Mouse (Mus musculus) right cerebral cortex, postnatal 4 days (tissue): Measurements from ENCODE around the gene Ccdc88b.
"Not testable (repeated sequence)": the region's sequence is repeated elsewhere in the genome, so short reads cannot be mapped to it uniquely, and the experiment has no call there.

Experiments
- DNase-seq: peaks from one replicate; pipeline ENCODE4 v3.0.0-alpha.2; 2022

Gene Ccdc88b

DNA sequence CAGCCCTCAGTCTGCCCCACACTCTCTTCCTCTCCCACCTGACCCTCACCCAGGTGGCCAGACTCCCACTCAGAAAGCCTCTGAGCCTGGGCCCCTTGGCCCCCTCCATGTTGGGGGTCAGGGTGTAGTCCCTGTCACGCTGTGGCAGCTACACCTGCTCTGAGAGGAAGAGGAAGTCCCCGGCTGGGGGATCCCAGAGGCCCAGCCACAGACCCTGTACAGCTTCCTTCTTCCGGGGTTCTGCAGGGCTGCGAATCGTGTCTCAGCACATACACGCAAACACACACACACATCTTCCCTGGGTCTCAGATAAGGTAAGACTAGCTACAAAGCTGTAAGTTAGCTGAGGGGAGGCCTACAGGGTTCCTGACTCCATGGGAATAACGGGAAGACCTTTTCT, at the start of gene Ccdc88b:
Gene Ccdc88b, minus strand, starts transcription at position 181 of the 400 bp plus-strand sequence.
- DNase-seq, result no peak

DNA sequence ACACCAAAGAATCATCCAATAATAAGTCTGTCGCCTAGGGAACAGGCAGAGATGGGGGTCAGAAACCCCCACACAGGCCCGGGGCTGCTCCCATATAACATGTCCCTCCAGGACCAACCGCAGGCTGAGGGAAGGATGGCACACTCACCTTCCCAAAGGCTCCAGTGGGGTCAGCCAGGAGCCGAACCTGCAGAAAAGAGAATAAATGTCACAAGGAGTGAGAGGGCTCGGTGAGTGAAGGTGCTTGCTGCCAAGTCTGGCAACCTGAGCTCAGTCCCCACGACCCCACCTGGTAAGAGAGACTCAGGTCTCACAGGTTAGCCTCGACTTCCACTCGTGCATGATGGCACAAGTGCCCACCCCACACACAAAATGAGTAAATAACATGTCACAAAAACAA, 49.1 kb upstream of the Ccdc88b start:
- DNase-seq, result no peak

DNA sequence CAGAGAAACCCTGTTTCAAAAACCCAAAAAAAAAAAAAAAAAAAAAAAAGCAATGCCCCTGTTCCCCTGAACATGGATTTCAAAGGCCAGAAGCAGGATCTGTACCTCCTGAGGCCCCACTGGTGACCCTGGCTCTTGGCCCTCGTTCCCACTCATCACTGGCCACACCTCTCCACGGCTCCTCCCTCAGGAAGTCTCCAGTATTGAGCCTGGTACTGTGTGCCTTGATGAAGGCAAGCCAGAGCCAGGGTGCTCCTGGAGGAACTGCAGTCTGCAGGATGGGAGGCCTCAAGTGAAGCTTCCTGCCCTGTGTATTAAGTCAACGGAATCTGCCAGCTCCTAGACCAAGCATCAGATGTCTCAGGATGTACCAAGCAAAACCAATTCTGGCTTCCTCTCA, 48.2 kb upstream of the Ccdc88b start:
- no peak for DNase-seq

DNA sequence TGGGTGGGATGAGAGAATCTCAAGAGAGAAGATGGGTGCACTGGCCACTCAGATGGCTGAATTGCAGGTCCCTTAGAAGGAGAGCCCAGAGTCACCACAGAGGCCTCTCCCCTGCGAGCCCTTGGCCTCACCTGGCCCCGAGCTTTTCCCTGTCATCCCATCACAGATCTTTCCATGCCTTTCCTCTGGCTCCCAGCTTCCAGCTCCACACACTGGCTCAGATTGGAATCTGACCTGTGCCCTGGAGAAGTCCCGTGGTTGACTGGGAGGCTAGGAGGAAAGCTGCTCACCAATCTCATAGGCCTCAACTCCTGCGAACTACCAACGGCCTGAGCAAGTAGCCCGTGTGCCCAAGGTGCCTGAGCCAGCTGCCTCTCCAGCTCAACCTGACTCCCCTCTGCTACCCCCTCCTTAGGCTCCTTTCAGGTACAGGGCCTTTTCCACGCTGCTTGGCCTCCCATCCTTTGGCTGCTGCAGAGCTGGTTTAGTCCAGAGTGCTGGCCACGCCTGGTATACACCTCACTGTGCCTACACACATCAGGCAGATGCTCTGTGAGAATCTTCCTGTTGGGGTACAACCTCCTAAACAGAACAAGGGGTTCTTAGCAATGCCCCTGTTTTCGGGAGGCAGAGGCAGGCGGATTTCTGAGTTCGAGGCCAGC, 47.6 kb upstream of the Ccdc88b start:
- no peak for DNase-seq

DNA sequence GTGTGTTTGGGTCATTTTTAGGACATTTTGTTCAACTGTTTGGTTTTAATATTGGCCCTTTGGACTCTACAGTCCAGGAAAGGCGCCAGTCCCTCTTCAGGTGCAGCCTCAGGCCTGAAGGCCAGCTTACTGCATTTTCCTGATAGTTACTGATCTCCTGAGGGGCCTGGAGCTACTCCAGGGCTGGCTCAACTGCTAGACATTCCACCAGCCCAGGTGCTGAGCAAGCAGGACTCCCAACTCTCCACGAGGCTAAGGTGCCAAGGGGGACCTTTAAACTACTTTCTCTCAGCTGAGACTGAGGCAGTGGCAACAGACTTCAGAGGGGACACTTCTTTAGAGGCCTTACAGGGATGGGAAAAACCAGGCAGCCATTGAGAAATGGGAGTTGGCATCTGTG, 46.8 kb upstream of the Ccdc88b start:
- no peak for DNase-seq

DNA sequence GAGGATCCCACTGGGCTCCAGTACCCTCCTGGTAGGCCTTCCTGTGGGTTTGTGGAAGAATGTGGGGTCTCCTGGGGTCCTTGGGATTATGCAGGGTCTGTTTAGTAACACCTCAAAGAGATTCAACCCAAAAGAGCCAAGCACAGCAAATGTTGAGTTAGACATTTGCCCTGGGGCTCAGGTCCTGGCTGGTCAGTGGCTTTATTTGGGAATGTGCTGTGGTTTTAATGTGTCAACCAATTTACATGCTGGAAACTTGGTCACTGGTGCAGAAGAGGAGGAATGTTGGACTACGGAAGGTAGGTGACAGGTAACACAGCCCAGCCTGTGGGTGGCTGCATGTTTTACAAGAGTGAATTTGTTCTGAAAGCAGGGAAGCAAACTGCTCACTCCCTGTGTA, 45.0 kb upstream of the Ccdc88b start:
- no peak for DNase-seq

DNA sequence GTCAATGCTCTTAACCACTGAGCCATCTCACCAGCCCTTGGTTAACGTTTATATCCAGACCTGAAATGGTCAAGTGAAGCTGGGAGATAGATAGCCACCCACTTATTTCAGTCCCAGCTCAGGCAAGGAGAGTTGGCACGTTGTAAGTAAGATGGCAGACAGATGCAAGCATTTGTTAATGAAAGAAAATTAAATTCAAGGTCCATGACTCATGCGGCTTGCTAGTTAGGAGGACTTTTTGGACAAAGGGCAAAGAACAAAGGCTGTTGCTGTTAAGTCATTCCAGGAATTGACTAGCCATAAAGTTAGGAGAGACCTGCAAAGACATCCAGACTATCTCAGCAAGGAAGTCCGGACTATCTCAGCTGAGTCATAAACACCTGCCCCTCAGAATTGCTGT, 41.6 kb upstream of the Ccdc88b start:
- DNase-seq, result no peak

DNA sequence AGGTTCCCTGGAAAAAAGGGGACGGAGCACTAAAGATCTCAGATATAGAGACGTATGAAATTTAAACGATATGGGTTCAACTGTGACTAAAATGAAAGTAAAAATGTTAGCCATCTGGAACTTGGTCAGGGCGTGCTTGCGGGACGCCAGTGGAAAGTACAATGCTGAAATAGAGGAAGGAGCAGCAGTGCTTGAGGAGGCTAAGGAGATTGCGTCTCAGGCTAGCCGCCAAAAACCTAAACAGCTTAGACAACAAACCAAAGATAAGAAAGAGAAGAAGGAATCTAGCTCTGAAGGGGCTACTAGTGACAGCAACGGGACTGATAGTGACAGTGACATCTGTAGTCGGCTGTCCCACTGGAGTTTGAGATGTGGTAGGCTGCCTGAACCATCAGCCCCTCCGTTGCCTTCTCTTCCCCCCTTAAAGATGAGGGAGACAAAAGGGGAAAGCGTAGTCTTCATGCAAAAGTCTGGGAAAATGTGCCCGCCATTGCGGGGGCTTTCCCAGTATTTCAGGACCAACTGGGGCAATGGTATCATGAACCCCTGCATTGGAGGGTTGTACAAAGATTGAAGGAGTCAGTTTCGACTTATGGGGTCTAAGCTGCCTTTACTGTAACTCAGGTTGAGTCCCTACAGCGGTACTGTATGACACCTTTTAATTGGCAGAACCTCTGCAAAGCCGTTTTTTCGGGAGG, 37.7 kb upstream of the Ccdc88b start:
- DNase-seq, result not testable (repeated sequence)

DNA sequence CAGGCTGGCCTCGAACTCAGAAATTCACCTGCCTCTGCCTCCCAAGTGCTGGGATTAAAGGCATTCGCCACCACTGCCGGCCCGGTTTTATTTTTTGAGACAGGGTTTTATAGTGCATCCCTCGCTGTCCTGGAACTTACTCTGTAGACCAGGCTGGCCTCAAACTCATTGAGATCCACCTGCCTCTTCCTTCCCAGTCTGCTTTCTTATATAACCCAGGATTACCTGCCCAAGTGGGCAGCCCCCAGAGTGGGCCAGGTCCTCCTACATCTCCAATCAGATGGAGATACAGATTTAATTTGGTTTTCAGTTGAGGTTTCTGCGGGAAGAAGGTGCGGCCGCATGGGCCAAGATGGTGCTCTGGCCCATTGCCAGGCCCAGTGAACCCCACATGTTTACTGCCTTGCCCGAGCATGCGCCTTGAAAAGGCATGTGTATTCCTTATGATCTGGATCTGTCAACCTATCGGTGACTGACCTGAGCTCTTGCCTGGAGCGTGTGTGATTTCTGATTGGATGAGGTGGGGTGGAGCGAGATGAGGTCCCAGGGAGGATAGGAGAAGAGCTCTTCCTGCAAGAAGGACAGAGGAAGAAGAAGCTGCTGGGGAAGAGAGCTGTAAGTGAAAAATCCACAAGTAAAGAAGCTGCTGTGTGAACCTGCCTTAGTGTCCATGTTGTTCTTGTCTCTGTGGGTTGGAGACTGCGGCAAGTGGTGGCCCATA, 35.9 kb upstream of the Ccdc88b start:
- no peak for DNase-seq

DNA sequence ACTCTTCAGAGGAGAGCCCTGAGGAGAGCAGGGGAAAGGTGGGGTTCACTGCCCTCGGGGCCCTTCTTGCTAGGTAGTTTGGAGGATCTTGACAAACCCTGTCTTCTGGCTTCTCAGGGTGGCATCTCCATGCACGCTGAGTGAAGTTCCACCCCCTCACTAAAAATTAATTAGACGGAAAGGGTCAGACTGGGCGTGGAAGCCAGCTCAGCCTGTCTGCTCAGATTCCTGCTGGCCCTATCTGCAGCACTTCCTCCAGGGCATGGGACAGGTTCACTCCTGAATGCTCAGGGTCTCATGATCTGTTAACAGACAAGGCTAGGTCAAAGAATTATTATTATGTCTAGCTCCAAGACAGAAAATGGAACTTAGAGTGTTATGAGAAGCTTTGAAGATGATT, 34.5 kb upstream of the Ccdc88b start:
- no peak for DNase-seq

DNA sequence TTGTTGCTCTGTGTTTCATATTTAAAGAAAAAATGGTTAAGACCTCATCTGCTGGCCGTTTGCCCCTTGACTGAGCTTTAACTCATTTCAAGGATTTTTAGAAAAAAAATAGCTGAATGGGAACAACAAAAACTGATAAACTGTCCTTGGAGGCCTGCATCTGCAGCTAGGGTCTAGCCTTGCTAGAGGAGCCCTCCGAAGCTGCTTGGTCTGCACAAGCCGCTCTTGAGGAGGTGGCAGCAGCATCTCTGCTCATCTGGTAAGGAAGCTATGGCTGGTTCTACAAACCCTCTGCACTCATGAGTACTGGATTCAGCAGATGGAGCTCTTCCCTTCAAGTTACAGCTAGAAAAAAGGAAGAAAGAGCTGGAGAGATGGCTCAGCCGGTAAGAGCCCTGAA, 20.0 kb upstream of the Ccdc88b start:
- DNase-seq, result no peak

DNA sequence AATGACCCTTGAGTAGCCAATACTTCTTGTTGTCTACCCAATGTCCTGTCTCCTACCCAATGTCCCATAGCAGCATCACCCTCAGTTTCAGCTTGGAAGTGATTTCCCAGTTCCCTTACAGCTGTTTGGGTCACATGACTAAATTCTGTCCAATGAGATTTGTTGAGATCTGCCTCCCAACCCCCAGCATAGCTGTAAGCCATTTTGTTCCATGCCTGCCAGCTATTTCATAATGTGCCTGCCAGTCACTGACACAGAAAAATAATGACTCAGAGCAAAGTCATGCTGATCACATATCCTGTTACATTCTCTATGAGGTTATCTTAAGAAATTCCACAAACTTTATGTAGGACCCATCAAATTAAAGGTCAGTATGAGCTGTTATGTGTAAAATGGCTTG, 18.8 kb upstream of the Ccdc88b start:
- no peak for DNase-seq

DNA sequence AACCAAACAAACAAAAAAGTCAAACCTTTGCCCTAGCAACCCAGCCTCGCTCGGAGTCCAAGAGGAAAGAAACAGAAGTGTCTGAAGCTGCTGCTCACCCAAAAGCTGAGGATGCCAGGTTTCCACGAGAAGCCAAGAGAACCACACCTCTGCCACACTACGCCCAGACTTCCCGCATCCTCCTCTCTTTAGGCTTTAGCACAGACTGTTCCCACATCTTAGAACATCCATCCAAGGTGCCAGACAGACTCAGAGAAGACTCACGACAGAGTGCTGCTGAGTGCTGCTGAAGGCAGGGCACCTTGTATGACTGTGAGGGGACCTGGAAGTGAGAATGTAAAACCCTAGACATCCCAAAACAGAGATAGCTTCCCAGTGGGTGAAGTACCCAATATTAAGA, 17.8 kb upstream of the Ccdc88b start:
- DNase-seq, result no peak

DNA sequence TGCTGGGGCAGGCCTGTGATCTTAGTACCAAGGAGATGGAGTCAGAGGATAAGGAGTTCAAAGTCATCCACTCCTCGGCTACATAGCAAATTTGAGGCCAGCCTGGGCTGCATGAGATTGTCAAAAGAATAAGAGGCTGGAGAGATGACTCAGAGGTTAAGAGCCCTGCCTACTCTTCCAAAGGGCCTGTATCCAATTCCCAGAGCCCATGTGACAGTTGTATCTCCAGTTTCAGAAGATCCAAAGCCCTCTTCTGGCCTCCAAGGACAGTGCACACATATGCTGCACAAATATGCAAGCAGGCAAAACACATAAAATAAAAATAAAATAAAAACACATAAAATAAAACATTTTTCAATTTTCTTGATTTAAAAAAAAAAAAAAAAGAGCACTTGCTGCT, 16.2 kb upstream of the Ccdc88b start:
- DNase-seq, result no peak

DNA sequence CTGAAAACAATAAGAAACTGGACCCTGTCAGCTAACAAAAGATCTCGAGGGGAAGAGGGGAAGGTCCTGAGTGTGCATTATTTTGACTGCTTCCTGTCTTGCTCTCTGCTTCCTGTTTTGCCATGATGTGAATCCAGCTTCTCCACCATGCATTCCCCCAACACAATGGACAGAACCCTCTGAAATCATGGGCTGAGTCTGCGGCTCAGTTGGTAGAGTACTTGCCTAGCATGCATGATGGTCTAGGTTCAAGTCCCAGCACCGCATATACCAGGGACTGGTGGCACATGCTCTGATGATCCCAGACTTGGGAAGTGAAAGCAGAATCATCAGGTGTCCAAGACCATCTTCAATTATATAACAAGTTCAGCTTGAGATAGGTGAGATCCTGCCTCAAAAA, 14.7 kb upstream of the Ccdc88b start:
- DNase-seq, result no peak

DNA sequence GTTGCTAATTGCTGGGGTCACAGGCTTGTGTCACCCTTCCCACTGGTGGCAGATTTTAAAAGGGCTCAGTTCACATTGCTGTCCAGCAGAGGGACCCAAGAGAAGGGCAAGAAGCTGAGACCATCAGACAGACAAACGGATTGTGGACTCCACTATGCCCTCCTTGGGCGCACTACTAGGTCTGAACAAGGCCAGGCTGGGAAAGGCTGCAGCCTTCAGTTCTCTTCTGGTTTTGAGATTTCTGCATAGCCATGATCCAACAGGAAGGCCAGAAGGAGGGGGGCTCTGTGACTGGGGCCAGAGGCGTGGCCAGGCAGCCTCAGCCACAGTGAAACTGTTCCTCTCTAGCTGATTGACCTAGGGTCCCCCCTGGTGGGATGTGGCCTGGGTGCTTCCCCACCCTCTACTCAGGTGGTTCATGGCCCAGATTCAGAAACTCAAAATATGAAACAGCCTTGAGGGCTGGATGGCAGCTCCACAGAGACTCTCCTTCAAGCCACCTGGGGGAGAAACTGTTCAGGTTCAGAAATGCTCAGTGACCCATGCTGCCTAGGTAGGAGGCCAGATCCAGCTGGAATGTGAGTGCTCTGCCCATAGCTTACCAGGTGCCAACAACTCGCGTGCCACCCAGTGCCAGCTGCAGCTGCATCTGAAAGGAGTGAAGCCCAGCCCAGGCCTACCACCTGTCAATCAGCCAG, 13.7 kb upstream of the Ccdc88b start:
- no peak for DNase-seq

DNA sequence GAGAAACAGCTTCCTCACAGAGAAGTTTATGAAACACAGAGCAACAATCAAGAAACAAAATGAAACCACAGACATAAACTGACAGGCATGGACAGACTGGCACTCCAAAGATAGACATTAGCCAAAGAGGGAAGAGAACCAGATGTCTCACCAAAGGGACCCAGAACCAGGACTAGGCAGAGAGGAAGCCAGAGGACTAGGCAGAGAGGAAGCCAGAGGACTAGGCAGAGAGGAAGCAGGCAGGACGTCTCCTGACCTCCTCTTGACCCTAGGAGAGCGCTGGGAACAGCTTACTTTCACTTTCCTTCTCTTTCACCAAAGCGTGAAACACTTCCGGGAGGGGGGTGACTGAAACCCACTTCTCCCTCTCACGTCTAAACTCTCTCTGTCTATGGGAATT, 11.3 kb upstream of the Ccdc88b start:
- DNase-seq, result no peak

DNA sequence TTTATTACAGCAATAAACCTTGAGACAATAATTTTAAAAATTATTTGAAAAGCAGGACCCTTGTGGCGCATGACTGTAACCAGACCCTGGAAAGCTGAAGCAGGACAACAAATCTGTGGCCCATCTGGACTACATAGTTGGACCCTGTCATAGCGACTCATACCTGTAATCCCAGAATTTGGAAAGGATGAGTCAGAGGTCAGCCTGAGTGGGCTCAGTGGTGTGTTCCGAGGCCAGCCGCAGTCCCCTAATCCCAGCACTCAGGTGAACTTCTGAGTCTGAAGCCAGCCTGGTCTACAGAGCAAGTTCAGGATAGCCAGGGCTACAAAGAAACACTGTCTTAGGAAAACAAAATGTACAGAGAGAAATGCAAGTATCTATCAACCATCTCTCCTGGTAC, 3.4 kb upstream of the Ccdc88b start:
- DNase-seq, result no peak

DNA sequence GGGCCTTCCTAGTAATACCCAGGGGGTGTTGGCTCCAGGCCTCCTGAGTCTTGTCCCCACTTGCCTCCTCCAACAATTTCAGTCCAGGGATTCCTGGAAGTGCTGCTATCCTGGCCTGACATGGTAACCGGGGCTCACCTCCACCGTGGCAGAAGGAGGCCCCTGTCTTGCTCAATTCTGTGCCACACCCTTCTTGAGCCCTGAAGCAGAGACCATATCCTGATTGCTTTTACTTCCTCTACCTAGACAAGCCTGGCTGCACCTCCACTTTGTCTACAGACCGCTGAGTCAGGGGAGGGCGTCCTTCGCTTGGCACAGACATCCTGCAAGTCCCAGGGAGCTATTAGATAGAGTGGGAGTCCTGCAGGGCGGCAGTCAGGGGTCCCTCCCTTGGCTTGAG, 2.7 kb upstream of the Ccdc88b start:
- DNase-seq, result no peak

DNA sequence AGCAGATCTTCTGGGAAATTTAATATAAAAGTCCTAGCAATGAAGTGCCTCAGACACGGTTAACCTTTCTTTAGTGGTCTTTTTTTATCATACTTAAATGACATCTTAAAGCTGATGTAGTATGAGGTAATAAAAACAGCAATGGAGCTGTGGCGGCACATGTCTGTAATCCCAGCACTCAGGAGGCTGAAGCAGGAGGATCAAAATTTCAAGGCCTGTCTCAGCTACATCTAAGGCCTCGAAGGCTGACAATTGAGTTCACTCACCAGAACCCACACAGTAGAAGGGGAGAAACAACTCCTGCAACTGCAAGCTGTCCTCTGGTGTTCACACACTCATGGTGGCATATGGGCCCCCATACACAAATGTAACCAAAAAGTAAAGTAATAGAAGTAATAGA, 2.0 kb upstream of the Ccdc88b start:
- no peak for DNase-seq

DNA sequence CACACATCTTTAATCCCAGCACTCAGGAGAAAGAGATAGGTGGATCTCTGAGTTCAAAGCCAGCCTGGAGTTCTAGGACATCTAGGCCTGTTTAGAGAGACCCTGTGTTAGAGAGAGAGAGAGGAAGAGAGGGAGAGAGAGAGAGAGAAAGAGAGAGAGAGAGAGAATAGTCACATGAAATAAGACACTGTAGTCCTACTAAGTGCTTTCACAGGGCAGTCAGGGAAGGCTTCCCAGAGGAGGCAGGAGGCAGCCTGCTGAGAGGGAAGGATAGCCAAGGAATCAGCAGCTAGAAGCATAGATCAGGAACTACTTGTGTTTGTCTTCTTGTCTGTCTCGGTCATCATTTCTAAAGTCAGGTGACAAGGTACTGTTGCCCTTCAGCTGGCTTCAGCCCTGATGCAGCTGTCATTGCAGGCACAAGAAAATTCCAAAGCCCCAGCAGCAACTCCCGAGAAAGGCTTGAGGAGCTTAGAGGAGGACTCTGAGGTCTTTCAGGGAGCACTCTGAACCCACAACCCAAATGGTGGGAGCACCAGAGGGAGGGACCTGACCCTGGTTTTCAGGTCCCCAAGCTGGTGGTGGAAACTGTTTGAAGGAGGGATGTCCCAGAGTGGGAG, 1.1 kb upstream of the Ccdc88b start:
- DNase-seq, result no peak

DNA sequence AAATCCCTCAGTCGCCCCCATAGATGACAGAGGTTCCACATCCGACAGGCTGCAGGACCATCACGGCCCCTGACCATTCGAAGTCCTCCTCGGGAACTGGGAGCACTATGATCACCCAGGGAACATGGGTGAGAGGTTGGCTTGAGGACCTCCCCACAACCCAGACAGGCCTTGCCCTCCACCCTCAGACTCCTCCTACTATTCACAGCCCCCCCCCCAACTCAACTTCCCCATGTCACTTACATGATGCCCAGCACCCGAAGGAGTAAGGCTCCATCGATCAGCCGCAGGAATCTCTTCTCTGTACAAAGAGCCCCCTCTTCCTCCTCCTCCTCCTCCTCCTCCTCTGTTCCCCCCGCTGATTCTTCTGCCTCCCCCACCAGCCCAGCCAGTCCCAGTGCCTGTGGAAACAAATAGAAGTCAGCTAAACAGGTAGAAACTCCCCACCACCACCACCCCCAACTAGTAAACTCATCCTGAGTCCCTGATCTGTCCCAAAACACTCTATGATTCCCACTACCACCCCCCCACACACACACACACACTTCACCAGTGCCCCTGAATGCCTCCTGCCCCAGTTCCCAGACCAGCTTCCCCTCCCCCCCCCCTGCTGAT, 513 bp downstream of the Ccdc88b start:
- no peak for DNase-seq

DNA sequence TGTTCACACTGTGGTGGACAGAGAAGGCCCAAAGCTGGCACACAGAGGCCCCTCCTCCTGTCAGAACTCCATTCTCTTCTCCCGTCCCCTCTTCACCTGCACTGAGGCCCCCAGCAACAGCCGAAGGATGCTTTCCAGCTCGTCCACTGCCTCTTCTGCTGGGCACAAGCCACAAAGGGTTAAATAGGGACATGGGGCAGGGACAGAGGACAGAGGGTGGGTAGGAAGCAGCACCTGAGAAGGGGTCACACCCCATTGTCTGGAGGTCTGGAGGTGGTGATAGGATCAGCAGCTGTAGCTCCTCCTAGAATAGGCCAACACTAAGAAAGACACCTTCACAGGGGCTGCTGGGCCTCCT, 1.0 kb downstream of the Ccdc88b start:
- no peak for DNase-seq
